8 mouse cellular contexts compared by ENCODE assay signal in the genomic region with DNA sequence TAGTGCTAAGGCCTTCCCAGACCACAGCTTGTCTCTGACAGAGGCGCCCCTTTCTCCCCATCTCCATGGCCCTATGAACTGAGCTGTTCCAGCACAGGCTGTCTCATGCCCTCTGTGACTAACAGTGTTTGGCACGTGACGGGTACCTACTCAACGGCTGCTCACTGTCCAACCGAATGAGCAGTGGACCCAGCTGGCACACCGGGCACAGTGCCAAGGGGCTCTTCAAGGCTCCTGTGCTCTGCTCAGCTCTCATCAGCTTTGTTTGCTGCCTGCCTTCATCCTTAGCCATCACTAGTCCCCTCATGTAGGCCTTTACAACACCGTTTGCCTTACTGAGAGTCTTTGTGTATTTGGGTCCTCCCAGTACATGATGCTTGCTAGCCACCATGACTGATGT. TPM values are rescaled to one million over a fixed set of nuclear protein-coding genes. Genes with fewer than 3 reads are reported as not detected.
DNase-seq lines count a peak whose midpoint lies in the region; ATAC-seq and TF ChIP-seq lines count a peak whose summit lies in the region.

No protein-coding gene starts in this region.

- intact Hi-C loops in left cerebral cortex, postnatal 14 days (cut with DNase I) = no loop called here

- H3K27ac ChIP-seq in heart, embryonic 12.5 days (ENCODE audit: poor library complexity, severe bottlenecking) = no peak overlapping the region
- no peak overlapping the region for H3K27ac ChIP-seq in heart, embryonic 10.5 days
- H3K27ac ChIP-seq in cortical plate, adult 2 months (ENCODE audit: insufficient read depth, low read length) = peak overlapping the region; percentile 49; the same call in 1 of the 2 replicates

- no peak for ATAC-seq in heart, embryonic 12.5 days (ENCODE audit: insufficient number of reproducible peaks, low FRiP score)
- ATAC-seq in monocyte, adult 5-6 weeks (replicated peaks; ENCODE audit: insufficient number of reproducible peaks, low FRiP score, low TSS enrichment, poor library complexity, severe bottlenecking) = no peak

- H3K4me1 ChIP-seq in heart, embryonic 12.5 days (replicated peaks) = peaks cover 17% of the 10 kb centered on the region
- peaks cover 17% of the 10 kb centered on the region for H3K4me1 ChIP-seq in heart, embryonic 10.5 days
- H3K4me1 ChIP-seq in cortical plate, adult 2 months (ENCODE audit: control insufficient read depth, insufficient read depth, low read length) = peaks cover 4% of the 10 kb centered on the region

- no peak overlapping the region for H3K4me3 ChIP-seq in heart, embryonic 12.5 days
- H3K4me3 ChIP-seq in heart, embryonic 10.5 days = no peak overlapping the region
- H3K4me3 ChIP-seq in cortical plate, adult 2 months (ENCODE audit: insufficient read depth, low read length) = no peak overlapping the region

- no peak for TF ChIP-seq POLR2A in cortical plate, adult 2 months (IDR thresholded peaks at IDR 0.05; ENCODE audit: extremely low read depth, insufficient read depth, low read length)

- H3K9ac ChIP-seq in heart, embryonic 12.5 days = peak overlapping the region; percentile 17; the same call in 1 of the 2 replicates

- 81% methylated on average over 7 of the region's 7 CpGs for WGBS in heart, embryonic 12.5 days
- 90% methylated on average over 7 of the region's 7 CpGs for WGBS in heart, embryonic 10.5 days

- H3K4me2 ChIP-seq in heart, embryonic 12.5 days = no peak overlapping the region

- H3K27me3 ChIP-seq in heart, embryonic 12.5 days (replicated peaks) = no peaks in the 10 kb centered on the region
- H3K27me3 ChIP-seq in heart, embryonic 10.5 days (ENCODE audit: insufficient read depth, poor library complexity, severe bottlenecking) = no peaks in the 10 kb centered on the region

- DNase-seq in heart, embryonic 10.5 days (ENCODE audit: low spot score) = no peak
- peak; percentile 57 for DNase-seq in adipocyte (ENCODE audit: low spot score)
- peak; percentile 59 to 87 for DNase-seq in left cerebral cortex, postnatal 14 days (ENCODE audit: low spot score in 2 of 2)
- no peak for DNase-seq in c-Kit-positive CD71-positive TER-119-positive erythroid progenitor cells, embryonic 14.5 days (ENCODE audit: low spot score)
- no peak for DNase-seq in thymus, postnatal 25 days

- TF ChIP-seq CTCF in cortical plate, adult 2 months (IDR thresholded peaks at IDR 0.05; ENCODE audit: extremely low read depth, insufficient read depth, low read length) = no peak

- no peaks in the 10 kb centered on the region for H3K9me3 ChIP-seq in heart, embryonic 12.5 days (replicated peaks)
- H3K9me3 ChIP-seq in heart, embryonic 10.5 days = no peaks in the 10 kb centered on the region

- H3K36me3 ChIP-seq in heart, embryonic 12.5 days = peaks cover 54% of the 10 kb centered on the region
- peaks cover 59% of the 10 kb centered on the region for H3K36me3 ChIP-seq in heart, embryonic 10.5 days

RNA-seq across cellular contexts. Expression of a gene that starts 27.5 kb away (rescaled TPM):
- polyA plus RNA-seq in heart, embryonic 12.5 days (2016; fragmentation: Nextera tagmentation; extraction: Ambion mirVana) = 3.6 and 3.7 TPM in 2 replicates
- 5.1 and 8.2 TPM in 2 replicates for polyA plus RNA-seq in heart, embryonic 10.5 days (2016; fragmentation: Nextera tagmentation; extraction: Ambion mirVana)
- polyA plus RNA-seq in cortical plate, adult 2 months (2012; rRNA removed) = 0.69 and 0.74 TPM in 2 replicates
- total RNA-seq in left cerebral cortex, postnatal 14 days (2021) = 1 to 10 TPM in 1 of 2 experiments, under 1 TPM in 1; 0.94 to 2.0 TPM
- 2.3 to 4.2 TPM (median 3.8 TPM) in 3 replicates for total RNA-seq in monocyte, adult 5-6 weeks (2017)

Comparison
In these comparisons a context has a peak if more than half of its experiments do, and no peak if none do; other contexts are left out.
1. DNase-seq: peak in adipocyte (single experiment) and left cerebral cortex, postnatal 14 days (2 of 2); none in heart, embryonic 10.5 days (single experiment), c-Kit-positive CD71-positive TER-119-positive erythroid progenitor cells, embryonic 14.5 days (single experiment) and thymus, postnatal 25 days (single experiment).